Mouse (Mus musculus): ENCODE measurements at regions not wholly inside any gene's neighbourhood (a gene's known extent, or its start where the extent isn't known, plus 50 kb on each side); places are given as distances from the start of the nearest gene placed in this dataset.

GRCm38 (mm10) chr17:14501341-14501740 is 192.7 kb downstream of the Thbs2 start:
- no peak for TF ChIP-seq CTCF (IDR thresholded peaks at IDR 0.05; ENCODE audit: low read depth)
- Histone ChIP-seq H3K27me3 (replicated peaks; ENCODE audit: control insufficient read depth, insufficient read depth, low read length) (no peaks in the 10 kb centered on the region), H3K9ac (ENCODE audit: low read depth, low read length) (no peak overlapping the region), H3K4me3 (ENCODE audit: low read depth, low read length) (no peak overlapping the region), H3K27ac (ENCODE audit: low read depth, low read length) (no peak overlapping the region), H3K36me3 (ENCODE audit: control insufficient read depth, insufficient read depth) (no peaks in the 10 kb centered on the region), H3K4me2 (replicated peaks; ENCODE audit: low read depth) (no peak overlapping the region), H3K4me1 (replicated peaks; ENCODE audit: control insufficient read depth, insufficient read depth, low read length) (no peaks in the 10 kb centered on the region), H3K9me3 (ENCODE audit: control insufficient read depth) (no peaks in the 10 kb centered on the region)
- WGBS, result 75% methylated on average over 2 of the region's 2 CpGs
- no peak for ATAC-seq

GRCm38 (mm10) chr17:14497086-14497485 is 196.9 kb downstream of the Thbs2 start:
- Histone ChIP-seq H3K9ac (ENCODE audit: low read depth, low read length) (no peak overlapping the region), H3K27me3 (replicated peaks; ENCODE audit: control insufficient read depth, insufficient read depth, low read length) (no peaks in the 10 kb centered on the region), H3K4me1 (replicated peaks; ENCODE audit: control insufficient read depth, insufficient read depth, low read length) (no peaks in the 10 kb centered on the region), H3K4me3 (ENCODE audit: low read depth, low read length) (no peak overlapping the region), H3K27ac (ENCODE audit: low read depth, low read length) (no peak overlapping the region), H3K4me2 (replicated peaks; ENCODE audit: low read depth) (no peak overlapping the region), H3K36me3 (ENCODE audit: control insufficient read depth, insufficient read depth) (no peaks in the 10 kb centered on the region), H3K9me3 (ENCODE audit: control insufficient read depth) (no peaks in the 10 kb centered on the region)
- WGBS, result 52% methylated on average over 15 of the region's 15 CpGs
- TF ChIP-seq CTCF (IDR thresholded peaks at IDR 0.05; ENCODE audit: low read depth), result no peak
- no peak for ATAC-seq

GRCm38 (mm10) chr17:14493751-14494320 is 200.2 kb downstream of the Thbs2 start:
- 74% methylated on average over 8 of the region's 8 CpGs for WGBS
- ATAC-seq, result no peak
- no peaks in the 10 kb centered on the region for H3K27me3 ChIP-seq (replicated peaks; ENCODE audit: control insufficient read depth, insufficient read depth, low read length)

GRCm38 (mm10) chr17:14492936-14493335 is 201.1 kb downstream of the Thbs2 start:
- Histone ChIP-seq H3K27me3 (replicated peaks; ENCODE audit: control insufficient read depth, insufficient read depth, low read length) (no peaks in the 10 kb centered on the region), H3K4me1 (replicated peaks; ENCODE audit: control insufficient read depth, insufficient read depth, low read length) (no peaks in the 10 kb centered on the region), H3K4me3 (ENCODE audit: low read depth, low read length) (no peak overlapping the region), H3K9ac (ENCODE audit: low read depth, low read length) (no peak overlapping the region), H3K27ac (ENCODE audit: low read depth, low read length) (no peak overlapping the region), H3K36me3 (ENCODE audit: control insufficient read depth, insufficient read depth) (no peaks in the 10 kb centered on the region), H3K9me3 (ENCODE audit: control insufficient read depth) (no peaks in the 10 kb centered on the region), H3K4me2 (replicated peaks; ENCODE audit: low read depth) (no peak overlapping the region)
- ATAC-seq, result no peak
- WGBS, result 84% methylated on average over 10 of the region's 10 CpGs
- no peak for TF ChIP-seq CTCF (IDR thresholded peaks at IDR 0.05; ENCODE audit: low read depth)

More at GRCm38 (mm10) chr17:14493751-14494320, 200.2 kb downstream of the Thbs2 start:
- Histone ChIP-seq H3K4me1 (replicated peaks; ENCODE audit: control insufficient read depth, insufficient read depth, low read length) (no peaks in the 10 kb centered on the region), H3K36me3 (ENCODE audit: control insufficient read depth, insufficient read depth) (no peaks in the 10 kb centered on the region), H3K4me2 (replicated peaks; ENCODE audit: low read depth) (no peak overlapping the region), H3K4me3 (ENCODE audit: low read depth, low read length) (no peak overlapping the region), H3K9ac (ENCODE audit: low read depth, low read length) (no peak overlapping the region), H3K9me3 (ENCODE audit: control insufficient read depth) (no peaks in the 10 kb centered on the region), H3K27ac (ENCODE audit: low read depth, low read length) (no peak overlapping the region)
- TF ChIP-seq CTCF (IDR thresholded peaks at IDR 0.05; ENCODE audit: low read depth), result no peak

- Histone ChIP-seq H3K27ac (ENCODE audit: low read depth, low read length) (no peak overlapping the region), H3K4me3 (ENCODE audit: low read depth, low read length) (no peak overlapping the region), H3K36me3 (ENCODE audit: control insufficient read depth, insufficient read depth) (no peaks in the 10 kb centered on the region), H3K9ac (ENCODE audit: low read depth, low read length) (no peak overlapping the region), H3K27me3 (replicated peaks; ENCODE audit: control insufficient read depth, insufficient read depth, low read length) (no peaks in the 10 kb centered on the region), H3K4me1 (replicated peaks; ENCODE audit: control insufficient read depth, insufficient read depth, low read length) (no peaks in the 10 kb centered on the region), H3K4me2 (replicated peaks; ENCODE audit: low read depth) (no peak overlapping the region), H3K9me3 (ENCODE audit: control insufficient read depth) (no peaks in the 10 kb centered on the region)
- whole genome bisulfite sequencing, result 89% methylated on average over 6 of the region's 6 CpGs
- no peak for ATAC-seq
- no peak for TF ChIP-seq CTCF (IDR thresholded peaks at IDR 0.05; ENCODE audit: low read depth)
Observed at GRCm38 (mm10) chr17:14481746-14482145, 202.4 kb downstream of the Smoc2 start.

GRCm38 (mm10) chr17:14478938-14479505 is 199.7 kb downstream of the Smoc2 start:
- ATAC-seq, result no peak

More at GRCm38 (mm10) chr17:14478938-14479505, 199.7 kb downstream of the Smoc2 start:
- Histone ChIP-seq H3K4me3 (ENCODE audit: low read depth, low read length) (no peak overlapping the region), H3K9ac (ENCODE audit: low read depth, low read length) (no peak overlapping the region), H3K27me3 (replicated peaks; ENCODE audit: control insufficient read depth, insufficient read depth, low read length) (no peaks in the 10 kb centered on the region), H3K27ac (ENCODE audit: low read depth, low read length) (no peak overlapping the region), H3K9me3 (ENCODE audit: control insufficient read depth) (no peaks in the 10 kb centered on the region), H3K4me2 (replicated peaks; ENCODE audit: low read depth) (no peak overlapping the region), H3K36me3 (ENCODE audit: control insufficient read depth, insufficient read depth) (no peaks in the 10 kb centered on the region), H3K4me1 (replicated peaks; ENCODE audit: control insufficient read depth, insufficient read depth, low read length) (no peaks in the 10 kb centered on the region)
- no peak for TF ChIP-seq CTCF (IDR thresholded peaks at IDR 0.05; ENCODE audit: low read depth)
- 85% methylated on average over 10 of the region's 10 CpGs for WGBS
